Mouse (Mus musculus): ENCODE results near the gene Crnkl1. TPM values are rescaled to one million over a fixed set of nuclear protein-coding genes. Genes with fewer than 3 reads are reported as not detected.

Gene Crnkl1
- 43.9 TPM for polyA plus RNA-seq (2017; shearing (Covaris generic))

GRCm38 (mm10) chr2:145934339-145935231, at the start of gene Crnkl1, which contains the start of gene Cfap61:
Gene Crnkl1 (minus strand): TSS chr2:145935014.
Gene Cfap61 (plus strand): TSS chr2:145934784.

GRCm38 (mm10) chr2:145901861-145902260, 33.0 kb downstream of the Crnkl1 start, which contains the start of gene Naa20:
Gene Naa20 (plus strand): TSS chr2:145902099.

Other genes with a start within 250 kb of the Crnkl1 start
- 58.6 TPM for gene Naa20, start 32.9 kb downstream of the Crnkl1 start, polyA plus RNA-seq (2017; shearing (Covaris generic))
- 1.2 TPM for gene Cfap61, start 230 bp downstream of the Crnkl1 start, polyA plus RNA-seq (2017; shearing (Covaris generic))